Mouse (Mus musculus) megakaryocyte-erythroid progenitor cell, adult 5-6 weeks (primary cell): ENCODE data around the gene Spag16. TPM values are rescaled to one million over a fixed set of nuclear protein-coding genes. Genes with fewer than 3 reads are reported as not detected.
A peak's percentile ranks its signal among the peaks of the same experiment; 100 is the strongest.
"Not testable (repeated sequence)": the region's sequence is repeated elsewhere in the genome, so short reads cannot be mapped to it uniquely, and the experiment has no call there.

Source experiments
- ATAC-seq: replicated peaks from 2 replicates; pipeline ENCODE4 v1.8.0; 2016; ENCODE audit warnings: mild to moderate bottlenecking, inconsistent platforms; ENCODE audit not compliant: severe bottlenecking, poor library complexity, low FRiP score, low TSS enrichment
- total RNA-seq, 2 experiments: library from RNA; stranded (forward) in 1 of 2; stranded (reverse) in 1 of 2; fragments of 200-1000, 215-1000 nt in 1 of 2; fragments of >200 nt in 1 of 2; fragmentation: Nextera tagmentation in 1 of 2; gene quantifications; 2 replicates each; pipeline ENCODE4 v1.2.3; 2014 to 2017

Gene Spag16
- total RNA-seq (2014; fragmentation: Nextera tagmentation) (not detected in 2 replicates), total RNA-seq (2017) (not detected in 2 replicates)

- no peak for ATAC-seq
These were observed at the start of gene Spag16 for GRCm38 (mm10) chr1:69826806-69827703. Gene Spag16 (plus strand): TSS chr1:69826970.

- 0 out of 2 replicates have a peak, but pooled peaks have one; percentile 62 for ATAC-seq
These were observed 41.6 kb upstream of the Spag16 start for GRCm38 (mm10) chr1:69785129-69785528.

- ATAC-seq, result no peak
These were observed 40.1 kb upstream of the Spag16 start for GRCm38 (mm10) chr1:69786716-69787115.

- ATAC-seq, result no peak
These were observed 39.4 kb upstream of the Spag16 start for GRCm38 (mm10) chr1:69787379-69787778.

GRCm38 (mm10) chr1:69790337-69791250 lies 36.2 kb upstream of the Spag16 start:
- peak; percentile 83 for ATAC-seq

GRCm38 (mm10) chr1:69798948-69799565 lies 27.7 kb upstream of the Spag16 start:
- no peak for ATAC-seq

GRCm38 (mm10) chr1:69810161-69810560 lies 16.6 kb upstream of the Spag16 start:
- no peak for ATAC-seq

- not testable (repeated sequence) for ATAC-seq
These were observed 1.1 kb upstream of the Spag16 start for GRCm38 (mm10) chr1:69825635-69826034.

GRCm38 (mm10) chr1:69828872-69829479 lies 2.2 kb downstream of the Spag16 start:
- no peak for ATAC-seq

GRCm38 (mm10) chr1:69830586-69830985 lies 3.8 kb downstream of the Spag16 start:
- ATAC-seq, result no peak

- no peak for ATAC-seq
These were observed 4.2 kb downstream of the Spag16 start for GRCm38 (mm10) chr1:69831002-69831401.

GRCm38 (mm10) chr1:69833476-69833875 lies 6.7 kb downstream of the Spag16 start:
- ATAC-seq, result not testable (repeated sequence)

- ATAC-seq, result no peak
These were observed 26.7 kb downstream of the Spag16 start for GRCm38 (mm10) chr1:69853436-69853835.

- ATAC-seq, result no peak
These were observed 41.0 kb downstream of the Spag16 start for GRCm38 (mm10) chr1:69867776-69868175.

- ATAC-seq, result no peak
These were observed 129.8 kb downstream of the Spag16 start for GRCm38 (mm10) chr1:69956606-69957005.

GRCm38 (mm10) chr1:69996874-69997273 lies 170.1 kb downstream of the Spag16 start:
- no peak for ATAC-seq

- no peak for ATAC-seq
These were observed 186.2 kb downstream of the Spag16 start for GRCm38 (mm10) chr1:70012991-70013390.

- ATAC-seq, result no peak
These were observed 210.6 kb downstream of the Spag16 start for GRCm38 (mm10) chr1:70037384-70037783.

- ATAC-seq, result no peak
These were observed 240.6 kb downstream of the Spag16 start for GRCm38 (mm10) chr1:70067404-70067803.
